Mouse (Mus musculus) hindlimb bud, embryonic 11.5 days (tissue): ENCODE measurements around the gene S100a3.

Experiments used
- DNase-seq: peaks from one replicate; pipeline ENCODE4 v3.0.0-alpha.2; 2012; ENCODE audit warnings: low read depth, low spot score; ENCODE audit errors: extremely low spot score

The S100a3 gene

DNA sequence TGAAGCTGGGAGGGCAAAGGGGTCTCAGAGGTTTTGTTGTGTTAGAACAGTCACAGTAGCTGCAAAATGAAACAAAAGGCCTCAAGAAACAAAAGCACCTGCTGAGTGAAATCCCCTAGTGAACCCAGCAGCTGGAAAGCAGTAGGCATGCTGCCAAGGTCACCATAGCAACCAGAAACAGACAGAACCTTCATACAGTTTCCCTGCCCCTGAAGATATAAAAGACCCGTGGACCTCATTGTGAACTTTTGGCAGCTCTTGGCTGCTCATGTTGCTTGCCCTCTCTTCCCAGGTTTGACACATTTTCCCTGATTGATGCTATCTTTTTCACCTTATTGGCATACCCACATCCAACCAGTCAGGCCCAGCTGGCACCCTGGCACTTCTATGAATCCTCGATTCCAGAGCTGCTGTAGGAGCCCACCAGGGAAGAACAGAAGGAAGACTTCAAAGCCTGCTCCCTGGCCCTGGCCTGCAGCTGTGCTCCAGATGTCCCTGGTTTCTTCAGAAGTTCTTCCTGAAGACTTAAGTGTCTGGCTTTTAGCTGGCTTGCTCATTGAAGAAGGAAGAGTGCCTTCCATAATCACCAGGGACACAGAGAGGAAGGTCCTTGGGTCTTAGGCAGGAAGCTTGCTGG lies 63.2 kb downstream of the S100a3 start:
- DNase-seq, result no peak

GRCm38 (mm10) chr3:90625496-90625895 lies 65.1 kb downstream of the S100a3 start:
- DNase-seq, result no peak

GRCm38 (mm10) chr3:90626266-90627021 lies 66.1 kb downstream of the S100a3 start:
- DNase-seq, result no peak

DNA sequence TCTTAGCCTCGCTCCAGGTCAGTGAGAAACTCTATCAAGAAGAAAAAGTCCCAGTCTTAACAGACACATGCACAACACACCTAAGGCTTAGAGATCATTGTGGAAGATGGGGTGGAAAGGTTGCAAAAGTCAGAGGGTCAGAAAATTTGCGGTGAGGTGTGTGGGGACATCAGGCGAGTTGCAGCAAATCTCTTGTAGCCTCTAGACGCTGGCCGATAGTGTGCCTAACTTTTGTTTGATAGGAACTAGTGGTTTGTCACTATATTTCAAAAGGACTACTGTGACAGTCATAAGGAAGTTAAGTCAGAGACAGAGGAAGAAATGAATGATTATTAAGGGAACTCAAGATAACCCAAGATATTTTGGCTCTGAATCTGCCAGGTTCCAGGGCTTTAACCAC lies 67.0 kb downstream of the S100a3 start:
- no peak for DNase-seq

- DNase-seq, result no peak
Measured at GRCm38 (mm10) chr3:90627807-90628206, 67.4 kb downstream of the S100a3 start.

GRCm38 (mm10) chr3:90629298-90629697 lies 68.9 kb downstream of the S100a3 start:
- no peak for DNase-seq

DNA sequence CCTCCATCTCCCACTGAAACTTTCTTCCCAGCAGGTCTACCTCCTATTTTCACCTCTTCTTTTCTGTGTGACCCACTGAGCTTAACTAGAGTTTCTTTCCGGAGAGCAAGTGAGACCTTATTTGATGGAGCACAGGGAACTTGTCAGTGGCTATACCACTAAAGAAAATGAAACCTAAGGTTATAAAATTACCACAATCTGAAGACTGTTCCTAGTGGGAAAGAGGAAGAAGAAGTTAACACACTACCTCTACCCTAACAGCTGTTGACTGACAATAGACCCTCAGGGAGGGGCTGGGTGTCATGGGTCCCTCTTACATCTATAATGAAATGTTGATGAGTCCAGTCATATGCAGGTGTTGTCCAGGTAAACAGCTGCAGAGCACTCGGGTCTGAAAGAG lies 71.6 kb downstream of the S100a3 start:
- DNase-seq, result no peak

- no peak for DNase-seq
Measured at GRCm38 (mm10) chr3:90638511-90639275, 78.3 kb downstream of the S100a3 start.

DNA sequence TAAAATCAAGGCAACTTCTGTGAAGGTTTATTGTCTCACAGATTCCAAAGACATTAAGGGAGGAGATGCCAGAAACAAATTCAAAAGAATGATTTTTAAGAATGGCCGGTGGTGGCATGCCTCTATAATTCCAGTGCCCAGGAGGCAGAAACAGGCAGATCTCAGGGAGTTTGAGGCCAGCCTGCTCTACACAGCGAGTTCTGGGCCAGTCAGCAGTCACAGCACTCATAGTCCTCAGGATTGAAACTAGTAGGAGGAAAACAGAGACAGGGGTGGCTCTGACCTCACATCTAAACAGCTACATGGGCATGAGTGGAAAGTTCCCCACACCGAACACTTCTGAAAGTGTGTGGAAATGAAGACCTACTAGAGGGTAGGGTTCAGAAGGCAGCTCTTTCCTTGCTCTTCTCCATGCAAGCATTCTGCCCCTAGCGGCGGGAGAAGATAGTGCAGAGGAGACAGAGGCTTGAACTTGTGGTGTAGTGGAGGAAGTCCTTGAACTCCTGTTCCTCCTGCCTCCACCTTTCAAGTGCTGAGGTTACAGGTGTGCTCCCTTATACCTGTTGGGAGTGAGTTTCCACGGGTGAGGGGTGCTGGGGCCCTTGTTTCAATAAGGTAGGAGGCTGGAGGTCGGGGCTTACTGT lies 79.3 kb downstream of the S100a3 start:
- DNase-seq, result no peak

DNA sequence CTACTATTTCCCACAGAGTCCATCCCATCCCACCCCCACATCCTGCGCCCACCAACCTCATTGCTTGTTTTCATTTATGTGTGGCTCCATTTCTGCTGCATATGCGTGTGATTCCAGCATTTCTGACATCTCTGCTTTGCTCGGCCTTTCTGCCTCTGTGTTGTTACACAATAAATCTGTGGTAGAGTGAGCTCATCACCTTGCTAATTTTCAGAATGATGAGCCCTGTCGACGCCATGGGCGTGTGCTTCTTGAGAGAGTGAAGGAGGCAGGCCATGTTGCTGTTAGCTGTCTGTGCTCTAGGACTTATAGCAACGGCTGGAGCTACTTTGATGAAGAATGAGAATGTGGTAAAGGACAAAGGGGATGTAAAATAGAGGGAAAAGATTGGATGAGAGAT lies 80.6 kb downstream of the S100a3 start:
- DNase-seq, result no peak

DNA sequence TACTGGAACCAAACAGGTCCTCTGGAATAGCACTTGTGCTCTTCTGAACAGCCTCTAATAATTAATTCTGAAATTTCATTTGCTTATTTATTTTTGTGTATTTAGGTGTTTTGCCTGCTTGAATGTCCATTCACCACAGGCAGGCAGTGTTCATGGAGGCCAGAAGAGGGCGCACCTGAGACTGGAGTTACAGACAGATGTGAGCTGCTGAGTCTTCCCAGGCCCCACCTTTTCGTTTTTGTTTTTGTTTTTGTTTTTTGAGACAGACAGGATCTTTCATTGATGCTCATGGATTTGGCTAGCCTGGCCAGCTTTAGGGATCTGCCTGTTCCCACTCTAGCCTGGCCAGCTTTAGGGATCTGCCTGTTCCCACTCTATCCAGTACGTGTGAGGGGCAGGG lies 83.8 kb downstream of the S100a3 start:
- DNase-seq, result no peak

- DNase-seq, result no peak
Measured at GRCm38 (mm10) chr3:90647291-90647690, 86.9 kb downstream of the S100a3 start.

GRCm38 (mm10) chr3:90648981-90649380 lies 88.6 kb downstream of the S100a3 start:
- no peak for DNase-seq

DNA sequence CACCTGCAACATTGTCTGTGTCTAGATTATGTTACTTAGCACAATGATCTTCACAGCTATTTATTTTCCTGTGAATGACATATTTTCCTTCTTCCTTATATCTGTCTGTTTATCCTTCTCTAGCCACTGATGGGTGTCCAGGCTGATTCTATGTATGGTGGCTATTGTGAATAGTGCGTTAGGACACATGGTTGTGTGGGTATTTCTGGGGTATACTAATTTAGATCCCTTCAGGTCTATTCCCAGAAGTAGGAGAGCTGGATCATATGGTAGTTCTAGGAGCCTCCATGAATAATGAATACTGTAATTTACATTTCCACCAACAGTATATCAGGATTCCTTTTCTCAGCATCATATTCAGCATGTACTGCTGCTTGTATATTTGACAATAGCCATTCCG lies 89.5 kb downstream of the S100a3 start:
- DNase-seq, result no peak
